Mouse (Mus musculus) common myeloid progenitor, adult 5-6 weeks (primary cell): ENCODE data around the gene Lmf2. TPM values are rescaled to one million over a fixed set of nuclear protein-coding genes. Genes with fewer than 3 reads are reported as not detected.

Experiments
- ATAC-seq: replicated peaks from 2 replicates; pipeline ENCODE4 v1.8.0; 2016; ENCODE audit warnings: low read depth, mild to moderate bottlenecking, moderate TSS enrichment, inconsistent platforms; ENCODE audit not compliant: poor library complexity, severe bottlenecking
- total RNA-seq: library from RNA; stranded (forward); fragments of 200-1000, 187-1606 nt; gene quantifications from 2 replicates; pipeline ENCODE4 v1.2.3, GENCODE M21; 2017

Lmf2 gene
- total RNA-seq, 1 experiment from 2014 or later, result 14.4 TPM

DNA sequence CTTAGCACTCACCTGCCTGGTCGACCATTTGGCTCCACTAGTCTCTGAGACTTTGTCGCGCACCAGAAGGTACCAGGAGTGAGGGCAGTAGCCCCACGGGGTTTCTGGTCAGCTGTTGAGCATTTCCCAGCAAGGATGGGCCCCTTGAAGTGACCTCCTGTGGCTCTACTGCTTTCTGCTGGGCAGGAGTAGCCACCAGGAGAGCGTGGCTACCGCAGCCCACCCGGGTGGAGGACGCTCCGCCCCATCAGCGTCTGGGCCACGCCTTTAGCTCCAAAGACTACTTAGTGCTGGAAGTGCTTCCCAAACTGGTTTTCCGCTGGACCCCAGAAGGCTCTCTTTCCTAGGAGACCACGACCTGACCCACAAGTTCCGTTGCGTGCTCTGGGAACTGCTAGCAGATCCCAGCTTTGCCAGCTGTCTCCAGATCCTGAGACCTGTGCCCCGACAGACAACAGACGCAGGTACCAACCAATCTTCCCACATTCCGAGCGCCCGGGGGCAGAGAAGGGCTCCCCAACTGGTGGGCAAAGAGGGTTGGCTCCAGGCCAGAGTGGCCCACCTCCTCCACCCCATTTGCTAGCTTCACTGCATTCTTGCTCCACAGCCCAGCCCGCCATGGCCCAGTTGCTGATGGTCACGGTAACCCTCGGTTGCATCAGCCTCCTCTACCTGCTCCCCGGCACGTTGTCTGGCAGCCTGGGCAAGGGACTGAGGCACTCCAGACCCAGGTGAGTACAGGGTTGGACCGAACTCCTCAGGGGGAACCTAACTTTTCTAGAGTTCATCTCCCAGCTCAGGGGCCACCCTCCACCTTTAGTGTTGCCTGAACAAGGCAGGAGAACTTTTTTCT, 32.6 kb downstream of the Lmf2 start, which contains the start of gene Adm2:
TSS of gene Adm2 (plus strand) at position 51 of the 853 bp plus-strand sequence.
- no peak for ATAC-seq

DNA sequence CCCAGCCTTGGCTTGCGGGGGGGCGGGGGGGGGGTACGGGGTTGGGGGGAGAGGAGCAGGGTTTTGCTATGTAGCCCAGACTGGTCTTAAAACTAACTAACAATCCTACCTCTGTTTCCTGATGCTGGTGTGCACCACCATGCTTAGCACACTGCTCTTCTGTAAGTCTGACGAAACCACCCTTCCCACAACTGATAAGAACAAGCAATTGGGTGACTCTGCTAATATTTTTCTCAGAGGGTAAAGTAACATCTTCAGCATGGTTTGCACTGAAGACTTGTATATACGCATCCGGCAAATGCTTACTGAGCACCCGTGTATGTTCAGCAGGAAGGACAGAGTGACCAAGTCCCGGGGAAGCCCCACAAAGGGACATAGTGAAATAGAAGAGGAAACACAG, 34.2 kb downstream of the Lmf2 start:
- ATAC-seq, result peak; percentile 91

- ATAC-seq, result no peak
These were observed 39.3 kb downstream of the Lmf2 start for GRCm38 (mm10) chr15:89316146-89316545.

DNA sequence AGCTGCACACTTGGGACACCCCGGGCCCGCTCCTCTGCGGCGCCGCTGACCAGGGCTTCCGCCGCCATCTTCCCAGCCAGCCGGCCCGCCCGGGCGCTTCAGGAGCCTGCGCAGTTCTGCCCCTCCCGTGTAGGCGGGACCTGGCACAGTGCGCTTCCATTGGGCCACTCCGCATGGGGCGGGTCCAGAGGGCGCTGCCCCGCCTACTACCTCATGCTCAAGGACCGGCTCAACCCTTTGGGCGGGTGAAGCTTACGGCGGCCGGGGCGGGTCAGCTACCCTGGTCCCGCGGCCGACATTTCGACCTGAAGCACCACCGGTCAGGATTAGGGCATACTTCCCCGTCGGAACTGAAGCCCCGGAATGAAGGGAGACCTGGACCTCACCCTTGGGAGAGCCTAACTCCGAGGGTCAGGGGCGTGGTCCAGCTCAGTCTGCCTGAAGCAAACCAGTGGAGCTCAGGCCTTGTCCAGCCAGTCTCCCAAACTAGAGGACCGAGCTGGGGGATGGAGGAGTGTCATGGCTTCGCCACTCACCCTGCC, 40.2 kb downstream of the Lmf2 start, which contains the start of gene Sbf1:
TSS of gene Sbf1 (minus strand) at position 122 of the 542 bp plus-strand sequence.
- peak; percentile 96 for ATAC-seq

- no peak for ATAC-seq
These were observed 40.8 kb downstream of the Lmf2 start for GRCm38 (mm10) chr15:89314511-89315189.

DNA sequence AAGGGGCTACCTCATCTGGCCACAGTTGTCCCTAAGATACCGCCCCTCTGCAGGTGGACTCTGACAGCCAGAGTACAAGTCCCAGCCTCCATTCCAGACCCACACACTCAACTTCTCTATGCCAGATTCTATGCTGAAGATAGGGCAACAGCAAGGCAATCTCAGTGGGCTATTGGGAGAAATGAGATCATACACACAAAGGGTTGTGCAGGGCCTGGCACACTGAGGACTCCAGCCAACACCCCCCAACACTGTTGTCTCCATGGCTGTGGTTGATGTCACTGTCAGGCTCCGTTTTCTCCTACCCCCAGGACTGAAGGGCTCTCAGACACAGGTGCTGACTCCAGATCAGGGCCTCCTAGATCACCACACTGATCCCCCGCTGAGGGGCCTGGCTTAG, 41.4 kb downstream of the Lmf2 start:
- ATAC-seq, result no peak

DNA sequence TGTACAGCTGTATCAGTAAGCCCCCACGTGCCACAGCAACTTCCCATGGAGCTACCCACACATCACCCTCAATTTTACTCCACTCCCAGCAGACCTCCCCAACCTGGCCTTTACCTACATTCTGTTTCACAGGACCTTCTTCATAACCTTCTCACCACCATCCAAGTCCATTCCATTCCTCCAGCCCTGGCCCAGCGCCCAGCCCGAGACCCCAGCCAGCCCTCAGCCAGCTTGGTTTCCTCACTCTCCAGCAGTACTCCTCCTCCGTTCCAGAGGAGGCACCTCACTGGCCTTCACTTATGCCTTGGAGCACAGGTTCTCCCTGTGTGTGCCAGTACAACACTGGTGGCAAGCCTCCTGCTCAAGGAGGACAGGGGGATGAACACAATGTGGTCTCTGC, 42.1 kb downstream of the Lmf2 start:
- ATAC-seq, result no peak

DNA sequence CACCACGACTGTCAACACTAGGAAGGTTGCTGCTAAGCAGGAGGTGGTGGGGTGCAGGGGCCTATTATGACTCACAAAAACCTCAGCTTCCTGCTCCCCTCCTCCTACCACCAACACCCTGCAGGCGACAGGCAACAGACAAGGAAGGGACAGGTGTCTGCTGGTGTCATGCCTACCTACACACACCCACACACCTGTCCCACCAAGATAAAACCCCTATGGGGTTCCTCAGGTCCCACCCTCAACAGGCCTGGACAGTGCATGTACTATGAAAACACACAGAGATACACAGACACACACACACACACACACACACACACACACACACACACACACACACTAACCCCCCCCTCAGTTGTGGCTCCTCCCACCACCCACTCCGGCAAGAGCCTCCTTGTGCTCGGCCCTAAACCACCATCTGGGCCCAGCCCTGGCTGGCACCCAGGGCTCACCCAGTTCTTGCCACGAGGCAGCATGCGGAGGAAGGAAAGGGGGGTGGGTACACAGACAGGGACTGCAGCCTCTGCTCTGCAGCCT, 45.4 kb downstream of the Lmf2 start:
- ATAC-seq, result peak; percentile 68

GRCm38 (mm10) chr15:89308406-89309139, 46.9 kb downstream of the Lmf2 start:
- no peak for ATAC-seq

- no peak for ATAC-seq
These were observed 48.0 kb downstream of the Lmf2 start for GRCm38 (mm10) chr15:89307461-89307860.

- no peak for ATAC-seq
These were observed 49.5 kb downstream of the Lmf2 start for GRCm38 (mm10) chr15:89305966-89306365.

Other genes with a start within 250 kb of the Lmf2 start
- 14.6 and 21.7 TPM in 2 replicates for gene Tubgcp6, start 232.5 kb downstream of the Lmf2 start, total RNA-seq
- 15.7 and 18.0 TPM in 2 replicates for gene Hdac10, start 227.0 kb downstream of the Lmf2 start, total RNA-seq
- gene Mapk12, start 215.0 kb downstream of the Lmf2 start, total RNA-seq, result not detected in 2 replicates
- 0.50 and 0.73 TPM in 2 replicates for gene Mapk11, start 206.0 kb downstream of the Lmf2 start, total RNA-seq
- gene Plxnb2, start 174.9 kb downstream of the Lmf2 start, total RNA-seq, result 20.2 and 29.2 TPM in 2 replicates
- gene Dennd6b, start 159.2 kb downstream of the Lmf2 start, total RNA-seq, result 1.6 and 2.3 TPM in 2 replicates
- gene Ppp6r2, start 144.1 kb downstream of the Lmf2 start, total RNA-seq, result 15.6 and 22.7 TPM in 2 replicates
- gene Sbf1, start 40.3 kb downstream of the Lmf2 start, total RNA-seq, result 43.3 and 53.7 TPM in 2 replicates
- not detected in 2 replicates for gene Adm2, start 32.9 kb downstream of the Lmf2 start, total RNA-seq
- not detected in 2 replicates for gene Miox, start 21.3 kb downstream of the Lmf2 start, total RNA-seq
- 81.4 and 106 TPM in 2 replicates for gene Ncaph2, start 60 bp upstream of the Lmf2 start, total RNA-seq
- 21.8 and 23.0 TPM in 2 replicates for gene Sco2, start 18.2 kb upstream of the Lmf2 start, total RNA-seq
- gene Tymp, start 21.4 kb upstream of the Lmf2 start, total RNA-seq, result 0.68 and 0.78 TPM in 2 replicates
- gene Odf3b, start 23.6 kb upstream of the Lmf2 start, total RNA-seq, result 2.9 and 3.0 TPM in 2 replicates
- not detected in 2 replicates for gene Klhdc7b, start 29.3 kb upstream of the Lmf2 start, total RNA-seq
- gene Syce3, start 54.8 kb upstream of the Lmf2 start, total RNA-seq, result not detected in 2 replicates
- gene Cpt1b, start 70.2 kb upstream of the Lmf2 start, total RNA-seq, result 2.6 TPM in 1 of 2 replicates, not detected in the other
- gene C730034F03Rik, start 73.9 kb upstream of the Lmf2 start, total RNA-seq, result 3.9 and 7.0 TPM in 2 replicates
- 0.29 and 0.46 TPM in 2 replicates for gene Gm44502, start 74.0 kb upstream of the Lmf2 start, total RNA-seq
- gene Chkb, start 74.2 kb upstream of the Lmf2 start, total RNA-seq, result 11.7 and 15.9 TPM in 2 replicates
- gene Mapk8ip2, start 98.3 kb upstream of the Lmf2 start, total RNA-seq, result not detected in 2 replicates
- gene Arsa, start 121.8 kb upstream of the Lmf2 start, total RNA-seq, result 9.4 and 12.9 TPM in 2 replicates
- 10.2 and 14.9 TPM in 2 replicates for gene Shank3, start 144.0 kb upstream of the Lmf2 start, total RNA-seq
- not detected in 2 replicates for gene Acr, start 212.7 kb upstream of the Lmf2 start, total RNA-seq
- gene Rabl2, start 236.3 kb upstream of the Lmf2 start, total RNA-seq, result 11.1 and 12.6 TPM in 2 replicates